Mouse (Mus musculus): ENCODE results near the gene Papolb. TPM values are rescaled to one million over a fixed set of nuclear protein-coding genes. Genes with fewer than 3 reads are reported as not detected.

Papolb gene
- not detected in 2 replicates for polyA plus RNA-seq (2015; fragmentation: Nextera tagmentation; extraction: Ambion mirVana)

DNA sequence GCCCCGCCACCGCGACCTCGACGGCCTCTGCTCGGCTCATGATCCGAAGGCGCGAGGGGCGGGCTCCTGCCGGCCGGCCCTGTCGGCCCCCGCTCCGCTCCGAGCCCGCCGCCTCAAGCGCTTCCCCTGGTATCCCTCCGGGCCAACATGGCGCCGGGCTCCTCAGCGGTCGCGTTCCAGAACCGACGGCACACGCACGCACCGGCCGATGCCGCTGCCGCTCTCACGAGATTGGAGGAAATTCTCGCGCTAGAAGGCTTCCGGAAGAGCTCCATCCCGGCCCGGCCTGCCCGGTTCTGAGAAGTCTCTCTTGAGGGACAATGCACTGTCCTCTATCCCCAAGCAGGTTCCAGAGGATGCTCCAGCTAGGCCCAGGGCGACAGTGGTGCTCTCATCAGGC lies at the start of gene Papolb:
Papolb (minus strand) TSS at position 162 of the 400 bp plus-strand sequence.
- no peak within 1 kb of the TSS for H3K4me3 ChIP-seq (replicated peaks)

DNA sequence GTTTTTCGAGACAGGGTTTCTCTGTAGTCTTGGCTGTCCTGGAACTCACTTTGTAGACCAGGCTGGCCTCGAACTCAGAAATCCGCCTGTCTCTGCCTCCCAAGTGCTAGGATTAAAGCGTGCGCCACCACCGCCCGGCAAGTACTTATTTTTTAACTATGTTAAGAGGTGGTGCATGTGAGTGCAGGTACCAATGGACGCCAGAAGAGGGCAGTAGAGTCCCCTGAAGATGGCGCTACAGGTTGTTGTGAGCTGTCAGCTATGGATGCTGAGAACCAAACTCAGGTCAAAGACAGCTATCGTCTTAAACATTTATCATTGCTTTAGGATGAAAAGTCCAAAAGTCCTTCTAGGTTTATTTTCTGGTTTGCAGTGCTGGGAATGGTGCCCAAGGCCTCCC lies 48.3 kb upstream of the Papolb start:
- Histone ChIP-seq H3K4me2 (no peak overlapping the region), H3K27me3 (no peaks in the 10 kb centered on the region), H3K27ac (replicated peaks) (no peak overlapping the region), H3K4me1 (replicated peaks) (no peaks in the 10 kb centered on the region), H3K9me3 (replicated peaks) (no peaks in the 10 kb centered on the region), H3K4me3 (replicated peaks) (no peak overlapping the region), H3K9ac (no peak overlapping the region), H3K36me3 (replicated peaks) (peaks cover 21% of the 10 kb centered on the region)
- no peak for ATAC-seq (ENCODE audit: insufficient read depth)
- WGBS (ENCODE audit: insufficient replicate concordance): 68% methylated on average over 10 of the region's 10 CpGs

More for the DNA sequence above, at the start of gene Papolb:
- no peaks in the 10 kb centered on the region for H3K9me3 ChIP-seq (replicated peaks)
- ATAC-seq (ENCODE audit: insufficient read depth): no peak
- no peaks in the 10 kb centered on the region for H3K4me1 ChIP-seq (replicated peaks)
- no peaks in the 10 kb centered on the region for H3K36me3 ChIP-seq (replicated peaks)
- H3K27ac ChIP-seq (replicated peaks): no peak within 1 kb of the TSS
- H3K4me2 ChIP-seq: no peak within 1 kb of the TSS
- WGBS (ENCODE audit: insufficient replicate concordance): 49% methylated on average over 41 of the region's 41 CpGs
- H3K9ac ChIP-seq: no peak within 1 kb of the TSS
- H3K27me3 ChIP-seq: peaks cover 45% of the 10 kb centered on the region

- H3K36me3 ChIP-seq (replicated peaks): peaks cover 27% of the 10 kb centered on the region
- WGBS (ENCODE audit: insufficient replicate concordance): 58% methylated on average over 7 of the region's 7 CpGs
- H3K9me3 ChIP-seq (replicated peaks): no peaks in the 10 kb centered on the region
- no peak overlapping the region for H3K4me3 ChIP-seq (replicated peaks)
- no peak overlapping the region for H3K4me2 ChIP-seq
- no peaks in the 10 kb centered on the region for H3K4me1 ChIP-seq (replicated peaks)
- H3K27ac ChIP-seq (replicated peaks): no peak overlapping the region
- H3K9ac ChIP-seq: no peak overlapping the region
- H3K27me3 ChIP-seq: no peaks in the 10 kb centered on the region
- no peak for ATAC-seq (ENCODE audit: insufficient read depth)
Observed at GRCm38 (mm10) chr5:142576832-142577231, 47.0 kb upstream of the Papolb start.

DNA sequence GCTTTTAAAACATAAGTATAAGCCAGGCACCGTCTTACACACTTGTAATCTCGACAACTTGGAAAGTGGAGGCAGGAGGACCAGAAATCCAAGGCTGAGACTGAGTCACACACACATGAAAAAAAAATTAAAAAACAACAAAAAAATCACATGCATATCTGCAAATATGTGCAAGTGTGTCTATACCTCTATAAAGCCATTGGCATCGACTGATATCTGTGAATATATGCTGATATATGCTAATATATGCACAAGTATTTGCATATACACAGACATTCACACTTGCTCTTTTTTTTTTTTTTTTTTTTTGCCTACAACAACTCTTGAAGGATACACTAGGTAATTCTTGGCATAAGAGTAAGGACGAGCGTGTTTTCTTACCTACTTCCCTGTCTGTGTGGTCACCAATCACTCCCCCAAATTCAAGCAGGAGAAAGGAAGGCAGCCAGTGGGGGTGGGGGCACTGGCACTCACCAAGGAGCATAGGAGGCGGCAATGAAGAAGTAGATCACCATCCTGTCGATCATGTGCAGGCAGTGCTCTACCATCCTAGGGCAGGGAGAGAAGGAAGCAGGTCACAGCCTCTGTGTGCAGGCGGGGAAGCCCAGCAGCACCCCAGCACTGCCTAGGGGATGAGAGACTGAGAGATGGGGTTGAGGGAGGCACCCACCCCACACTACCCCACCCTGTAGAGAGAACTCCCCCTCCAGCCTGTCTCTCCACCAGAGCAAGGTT lies 44.6 kb upstream of the Papolb start:
- no peaks in the 10 kb centered on the region for H3K9me3 ChIP-seq (replicated peaks)
- 55% methylated on average over 8 of the region's 8 CpGs for WGBS (ENCODE audit: insufficient replicate concordance)
- H3K9ac ChIP-seq: no peak overlapping the region
- peaks cover 27% of the 10 kb centered on the region for H3K36me3 ChIP-seq (replicated peaks)
- ATAC-seq (ENCODE audit: insufficient read depth): no peak
- no peak overlapping the region for H3K4me2 ChIP-seq
- H3K27me3 ChIP-seq: no peaks in the 10 kb centered on the region
- no peak overlapping the region for H3K4me3 ChIP-seq (replicated peaks)
- no peaks in the 10 kb centered on the region for H3K4me1 ChIP-seq (replicated peaks)
- no peak overlapping the region for H3K27ac ChIP-seq (replicated peaks)

- 61% methylated on average over 1 of the region's 1 CpGs for whole genome bisulfite sequencing (ENCODE audit: insufficient replicate concordance)
- Histone ChIP-seq H3K36me3 (replicated peaks) (peaks cover 28% of the 10 kb centered on the region; the same call in 1 of the 2 replicates), H3K27me3 (no peaks in the 10 kb centered on the region), H3K4me3 (replicated peaks) (no peak overlapping the region), H3K4me2 (no peak overlapping the region), H3K9ac (no peak overlapping the region), H3K27ac (replicated peaks) (no peak overlapping the region), H3K4me1 (replicated peaks) (no peaks in the 10 kb centered on the region), H3K9me3 (replicated peaks) (no peaks in the 10 kb centered on the region; the same call in 1 of the 2 replicates)
- ATAC-seq (ENCODE audit: insufficient read depth): no peak
Observed at GRCm38 (mm10) chr5:142564606-142565005, 34.7 kb upstream of the Papolb start.

DNA sequence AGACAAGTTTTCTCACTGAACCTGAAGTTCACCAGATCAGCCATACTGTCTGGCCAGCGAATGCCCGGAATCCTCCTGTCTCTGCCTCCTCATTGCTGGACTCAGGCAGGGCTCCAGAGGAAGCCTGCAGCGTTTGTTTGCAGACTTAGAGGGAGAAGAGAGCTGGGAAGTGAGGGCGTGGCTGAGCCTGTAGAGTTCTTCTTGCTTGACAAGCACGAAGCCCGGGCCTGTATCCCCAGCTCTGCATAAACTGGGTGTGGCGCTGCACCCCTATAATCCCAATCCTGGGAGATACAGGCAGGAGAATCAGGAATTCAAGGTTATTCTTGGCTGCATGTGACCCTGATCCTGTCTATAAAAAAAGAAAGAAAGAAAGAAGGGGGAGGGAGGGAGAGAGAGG lies 30.4 kb upstream of the Papolb start:
- no peaks in the 10 kb centered on the region for H3K27me3 ChIP-seq
- no peak overlapping the region for H3K4me3 ChIP-seq (replicated peaks)
- no peak for ATAC-seq (ENCODE audit: insufficient read depth)
- H3K9ac ChIP-seq: no peak overlapping the region
- H3K4me2 ChIP-seq: no peak overlapping the region
- H3K9me3 ChIP-seq (replicated peaks): no peaks in the 10 kb centered on the region
- no peaks in the 10 kb centered on the region for H3K4me1 ChIP-seq (replicated peaks)
- 35% methylated on average over 7 of the region's 7 CpGs for WGBS (ENCODE audit: insufficient replicate concordance)
- H3K27ac ChIP-seq (replicated peaks): no peak overlapping the region
- H3K36me3 ChIP-seq (replicated peaks): no peaks in the 10 kb centered on the region

DNA sequence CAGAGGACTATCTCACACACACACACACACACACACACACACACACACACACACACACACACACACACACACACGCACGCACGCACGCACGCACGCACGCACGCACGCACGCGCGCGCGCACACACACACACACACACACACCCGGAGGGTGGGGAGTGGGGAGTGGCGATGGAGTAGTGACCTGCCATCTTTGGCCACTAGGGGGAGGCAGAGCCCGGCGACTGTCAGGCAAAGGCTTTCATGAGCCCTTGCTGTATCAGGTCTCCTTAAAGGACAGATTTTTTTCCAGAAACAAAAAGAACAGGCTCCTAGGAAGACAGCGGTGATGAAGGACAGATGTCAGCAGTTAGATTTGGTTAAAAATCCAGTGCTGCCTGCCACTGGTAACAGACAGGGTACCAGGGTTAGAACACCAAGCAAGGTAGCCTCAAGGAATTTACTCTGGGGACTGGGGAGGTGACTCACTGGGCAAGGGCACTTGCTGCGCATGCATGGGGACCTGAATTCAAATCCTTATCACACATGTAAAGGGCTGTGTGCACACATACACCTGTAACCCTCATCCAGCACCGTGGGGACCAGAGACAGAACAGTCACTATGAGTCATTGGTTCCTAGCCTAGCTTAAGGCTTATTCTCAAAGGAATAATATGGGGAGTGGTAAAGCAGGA lies 27.7 kb upstream of the Papolb start:
- H3K4me1 ChIP-seq (replicated peaks): no peaks in the 10 kb centered on the region
- no peaks in the 10 kb centered on the region for H3K9me3 ChIP-seq (replicated peaks)
- H3K9ac ChIP-seq: no peak overlapping the region
- no peaks in the 10 kb centered on the region for H3K36me3 ChIP-seq (replicated peaks)
- WGBS (ENCODE audit: insufficient replicate concordance): 27% methylated on average over 18 of the region's 21 CpGs
- ATAC-seq (ENCODE audit: insufficient read depth): peak; percentile 62; the same call in 1 of the 2 replicates
- no peak overlapping the region for H3K4me3 ChIP-seq (replicated peaks)
- no peaks in the 10 kb centered on the region; the same call in 1 of the 2 replicates for H3K27me3 ChIP-seq
- no peak overlapping the region for H3K27ac ChIP-seq (replicated peaks)
- H3K4me2 ChIP-seq: no peak overlapping the region

GRCm38 (mm10) chr5:142556721-142557120 lies 26.8 kb upstream of the Papolb start:
- Histone ChIP-seq H3K27ac (replicated peaks) (no peak overlapping the region), H3K9me3 (replicated peaks) (no peaks in the 10 kb centered on the region), H3K9ac (no peak overlapping the region), H3K4me2 (no peak overlapping the region), H3K4me3 (replicated peaks) (no peak overlapping the region), H3K27me3 (no peaks in the 10 kb centered on the region; the same call in 1 of the 2 replicates), H3K36me3 (replicated peaks) (no peaks in the 10 kb centered on the region), H3K4me1 (replicated peaks) (no peaks in the 10 kb centered on the region)
- WGBS (ENCODE audit: insufficient replicate concordance): 76% methylated on average over 4 of the region's 4 CpGs
- ATAC-seq (ENCODE audit: insufficient read depth): no peak

- Histone ChIP-seq H3K4me1 (replicated peaks) (peaks cover 5% of the 10 kb centered on the region), H3K27me3 (peaks cover 5% of the 10 kb centered on the region), H3K9me3 (replicated peaks) (peaks cover 3% of the 10 kb centered on the region; the same call in 1 of the 2 replicates), H3K4me2 (no peak overlapping the region), H3K36me3 (replicated peaks) (no peaks in the 10 kb centered on the region), H3K9ac (no peak overlapping the region), H3K4me3 (replicated peaks) (no peak overlapping the region), H3K27ac (replicated peaks) (no peak overlapping the region)
- WGBS (ENCODE audit: insufficient replicate concordance): 52% methylated on average over 5 of the region's 5 CpGs
- no peak for ATAC-seq (ENCODE audit: insufficient read depth)
Observed at GRCm38 (mm10) chr5:142555866-142556265, 26.0 kb upstream of the Papolb start.

DNA sequence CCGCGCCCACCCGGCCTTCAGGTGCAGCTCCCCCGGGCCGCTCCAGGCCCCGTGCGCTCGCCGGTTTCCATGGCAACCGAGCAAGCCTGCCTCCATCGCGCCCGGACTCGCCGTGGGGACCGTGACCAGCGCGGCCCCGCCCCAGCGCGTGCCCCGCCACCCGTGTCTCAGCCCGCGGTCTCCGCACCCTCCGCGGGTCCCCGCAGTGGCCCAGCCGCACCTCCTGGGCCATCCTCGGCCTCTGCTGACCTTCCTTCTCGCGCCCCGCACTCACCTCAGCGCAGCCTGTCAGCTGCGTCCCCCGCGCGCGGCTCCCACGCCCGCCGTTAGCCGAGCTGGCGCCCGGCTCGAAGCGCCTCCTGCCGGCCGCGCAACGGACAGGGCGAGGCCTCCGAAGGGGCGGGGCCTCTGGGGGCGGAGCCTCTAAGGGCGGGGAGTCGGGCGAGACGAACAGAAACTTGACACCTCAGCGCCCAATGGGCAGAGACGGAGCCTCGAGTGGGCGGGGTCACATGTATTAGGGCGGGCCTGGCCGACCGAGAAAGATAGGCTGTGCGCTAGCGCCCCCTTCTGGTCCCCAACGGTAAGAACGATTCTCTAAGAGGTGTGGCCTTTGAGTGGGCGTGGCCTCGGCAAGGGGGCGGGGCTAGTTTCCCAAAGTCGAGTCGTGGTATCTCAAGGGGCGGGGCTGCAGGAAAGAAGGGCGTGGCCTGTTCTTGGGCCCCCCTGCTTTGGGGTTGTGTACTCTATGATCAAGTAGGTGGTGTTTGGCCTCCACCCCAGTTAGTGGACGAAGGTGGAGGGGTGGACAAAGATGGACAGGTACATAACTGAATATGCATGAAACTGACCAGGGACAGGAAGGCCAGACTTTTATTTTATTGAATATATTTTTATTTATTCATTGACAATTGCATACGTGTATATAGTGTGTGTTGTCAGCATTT lies 21.1 kb upstream of the Papolb start, which contains the start of gene Radil:
Radil (minus strand) TSS at position 393 of the 947 bp plus-strand sequence.
- Histone ChIP-seq H3K9ac (no peak within 1 kb of the TSS), H3K27me3 (peaks cover 34% of the 10 kb centered on the region), H3K4me1 (replicated peaks) (peaks cover 11% of the 10 kb centered on the region), H3K27ac (replicated peaks) (no peak within 1 kb of the TSS), H3K4me3 (replicated peaks) (peak within 1 kb of the TSS; percentile 49), H3K4me2 (peak within 1 kb of the TSS; percentile 69), H3K36me3 (replicated peaks) (no peaks in the 10 kb centered on the region), H3K9me3 (replicated peaks) (peaks cover 3% of the 10 kb centered on the region; the same call in 1 of the 2 replicates)
- WGBS (ENCODE audit: insufficient replicate concordance): 3% methylated on average over 80 of the region's 80 CpGs
- ATAC-seq (ENCODE audit: insufficient read depth): peak; percentile 73
